Mouse (Mus musculus) midbrain, postnatal 0 days (tissue): ENCODE measurements at regions not wholly inside any gene's neighbourhood (a gene's known extent, or its start where the extent isn't known, plus 50 kb on each side); places are given as distances from the start of the nearest gene placed in this dataset.
A peak's percentile ranks its signal among the peaks of the same experiment; 100 is the strongest.

ENCODE experiments used
- ATAC-seq: fragments of 200-750 bp; cut with Nextera tagmentation; 2 replicates; pipeline ENCODE4 v1.8.0; 2017; ENCODE audit warnings: moderate number of reproducible peaks, mild to moderate bottlenecking, moderate TSS enrichment, moderate library complexity; ENCODE audit not compliant: low FRiP score
- DNase-seq: peaks from one replicate; pipeline ENCODE4 v3.0.0-alpha.2; 2015; ENCODE audit warnings: low spot score
- H3K27ac ChIP-seq: fragments of 300-500 bp; sonication (generic); 2 replicates; pipeline ENCODE4 v1.5.1; 2014; ENCODE audit warnings: low read depth, mild to moderate bottlenecking, low read length, mixed read lengths
- H3K27me3 ChIP-seq: fragments of 300-500 bp; sonication (generic); 2 replicates; pipeline ENCODE4 v1.6.1; 2014; ENCODE audit warnings: low read length, control low read depth, mixed read lengths; ENCODE audit not compliant: insufficient read depth
- H3K36me3 ChIP-seq: fragments of 300-500 bp; sonication (generic); 2 replicates; pipeline ENCODE4 v1.6.1; 2014; ENCODE audit warnings: low read length, control low read depth, mixed read lengths; ENCODE audit not compliant: insufficient read depth
- H3K4me1 ChIP-seq: fragments of 300-500 bp; sonication (generic); 2 replicates; pipeline ENCODE4 v1.6.1; 2014; ENCODE audit warnings: mild to moderate bottlenecking, control low read depth, antibody characterized with exemption, low read length, mixed read lengths; ENCODE audit not compliant: insufficient read depth
- H3K4me2 ChIP-seq: fragments of 300-500 bp; sonication (generic); 2 replicates; pipeline ENCODE4 v1.6.1; 2014; ENCODE audit warnings: low read depth, mild to moderate bottlenecking, low read length, mixed read lengths; ENCODE audit not compliant: poor library complexity, severe bottlenecking
- H3K4me3 ChIP-seq: fragments of 300-500 bp; sonication (generic); 2 replicates; pipeline ENCODE4 v1.5.1; 2014; ENCODE audit warnings: low read depth, mild to moderate bottlenecking, low read length, moderate library complexity
- H3K9ac ChIP-seq: fragments of 300-500 bp; sonication (generic); replicated peaks from 2 replicates; pipeline ENCODE4 v1.6.1; 2014; ENCODE audit warnings: mild to moderate bottlenecking, low read length, moderate library complexity, mixed read lengths; ENCODE audit not compliant: poor library complexity, severe bottlenecking
- H3K9me3 ChIP-seq: fragments of 300-500 bp; sonication (generic); 2 replicates; pipeline ENCODE4 v1.6.1; 2016; ENCODE audit warnings: low read length, control low read depth
- CTCF ChIP-seq: IDR thresholded peaks from 2 replicates; pipeline ENCODE4 v1.5.1; 2016; ENCODE audit warnings: antibody characterized with exemption, mild to moderate bottlenecking
- WGBS: fragments of 180-500 bp; shearing (Covaris S2); extraction: QIAGEN DNeasy Blood & Tissue Kit; methylation state at CpG from one replicate; pipeline ENCODE4 v1.1.7; 2014; 5-methylcytosine and 5-hydroxymethylcytosine counted together

DNA sequence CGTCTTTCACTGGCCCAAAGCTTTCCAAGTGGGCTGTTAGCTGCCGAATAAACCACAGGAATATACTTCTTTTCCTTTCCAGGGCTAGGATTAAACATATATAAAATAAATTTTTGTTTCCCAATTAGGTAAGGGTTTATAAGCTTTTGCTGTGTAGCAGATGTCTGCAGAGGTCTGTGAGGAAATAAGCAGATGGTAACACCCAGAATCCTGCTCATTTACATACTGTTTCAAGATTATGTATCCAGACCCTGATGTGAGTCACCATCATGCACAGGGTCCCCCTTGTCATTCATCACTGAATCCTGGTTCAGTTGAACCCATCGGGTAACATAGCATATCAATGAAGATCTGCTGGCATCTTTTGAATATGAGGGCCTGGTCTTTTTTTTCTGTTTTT, 242.9 kb downstream of the Pdzph1 start:
- WGBS: 77% methylated on average over 3 of the region's 3 CpGs
- H3K36me3 ChIP-seq: no peaks in the 10 kb centered on the region
- TF ChIP-seq CTCF: no peak
- H3K9ac ChIP-seq: no peak overlapping the region
- DNase-seq (no peak), ATAC-seq (no peak)
- H3K9me3 ChIP-seq: no peaks in the 10 kb centered on the region
- no peak overlapping the region for H3K27ac ChIP-seq
- no peaks in the 10 kb centered on the region for H3K27me3 ChIP-seq
- no peaks in the 10 kb centered on the region for H3K4me1 ChIP-seq
- no peak overlapping the region for H3K4me2 ChIP-seq
- H3K4me3 ChIP-seq: no peak overlapping the region

DNA sequence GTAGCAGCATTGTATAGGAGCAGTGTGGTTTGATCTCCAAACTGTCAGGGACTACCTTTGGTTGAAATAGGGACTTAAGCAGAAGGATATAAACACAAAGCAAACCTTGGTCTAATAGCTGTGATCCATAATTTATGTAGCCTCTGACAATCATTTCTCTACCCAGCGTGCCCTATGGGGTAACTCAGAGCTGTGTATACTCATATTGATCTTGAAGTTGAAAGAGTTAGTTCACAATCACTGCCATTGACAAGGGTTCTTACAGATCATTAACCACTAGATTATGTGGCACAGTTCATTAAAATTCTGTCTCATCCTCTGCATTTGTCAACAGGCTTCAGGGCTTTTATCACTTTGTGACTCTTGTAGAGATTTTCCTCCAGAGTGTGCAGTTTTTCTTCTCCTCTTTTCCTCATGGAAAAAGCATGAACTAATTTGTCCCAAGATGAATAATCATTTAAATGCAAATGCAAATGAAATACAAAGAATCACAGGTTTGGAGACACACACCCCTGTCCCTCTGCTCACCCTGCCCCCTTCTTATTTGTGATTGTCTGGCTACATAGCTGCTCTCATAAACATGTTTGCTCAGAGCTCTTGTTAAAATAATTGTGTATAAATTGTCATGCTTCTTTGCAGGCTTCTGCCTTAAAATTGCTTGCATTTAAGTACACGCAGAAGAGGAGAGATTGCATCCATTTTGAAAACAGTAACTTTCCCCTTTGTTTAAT, 280.3 kb downstream of the Pdzph1 start:
- Histone ChIP-seq H3K4me1 (no peaks in the 10 kb centered on the region), H3K4me2 (no peak overlapping the region), H3K27me3 (no peaks in the 10 kb centered on the region), H3K4me3 (no peak overlapping the region), H3K9ac (no peak overlapping the region), H3K36me3 (no peaks in the 10 kb centered on the region), H3K9me3 (no peaks in the 10 kb centered on the region), H3K27ac (no peak overlapping the region)
- ATAC-seq (peak; percentile 66; the same call in 1 of the 2 replicates), DNase-seq (peak; percentile 3)
- 56% methylated on average over 2 of the region's 2 CpGs for WGBS
- no peak for TF ChIP-seq CTCF

DNA sequence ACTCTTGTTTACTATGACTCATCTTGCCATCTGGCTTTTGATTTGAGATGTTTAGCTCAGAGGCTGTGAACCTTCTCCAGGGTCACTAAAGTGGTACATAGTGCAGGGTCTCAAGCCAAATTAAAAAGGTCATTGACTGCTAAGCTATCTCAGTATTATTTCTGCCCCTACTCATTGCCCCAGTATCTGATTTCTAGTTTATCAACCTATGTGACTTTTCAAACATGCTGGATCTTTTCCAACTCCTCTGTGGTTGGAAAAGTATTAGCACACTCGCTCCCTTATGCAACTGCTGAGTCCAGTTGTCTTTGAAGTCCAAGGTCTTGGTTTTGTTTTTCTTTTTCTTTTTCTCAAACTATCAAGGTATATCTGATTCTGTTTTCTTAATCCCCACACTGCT, 301.0 kb downstream of the Pdzph1 start:
- no peaks in the 10 kb centered on the region for H3K9me3 ChIP-seq
- H3K27me3 ChIP-seq: no peaks in the 10 kb centered on the region
- TF ChIP-seq CTCF: no peak
- no peaks in the 10 kb centered on the region for H3K36me3 ChIP-seq
- H3K4me1 ChIP-seq: no peaks in the 10 kb centered on the region
- WGBS: 86% methylated on average over 1 of the region's 1 CpGs
- no peak overlapping the region for H3K27ac ChIP-seq
- H3K4me2 ChIP-seq: no peak overlapping the region
- ATAC-seq (no peak), DNase-seq (no peak)
- H3K9ac ChIP-seq: no peak overlapping the region
- H3K4me3 ChIP-seq: no peak overlapping the region

DNA sequence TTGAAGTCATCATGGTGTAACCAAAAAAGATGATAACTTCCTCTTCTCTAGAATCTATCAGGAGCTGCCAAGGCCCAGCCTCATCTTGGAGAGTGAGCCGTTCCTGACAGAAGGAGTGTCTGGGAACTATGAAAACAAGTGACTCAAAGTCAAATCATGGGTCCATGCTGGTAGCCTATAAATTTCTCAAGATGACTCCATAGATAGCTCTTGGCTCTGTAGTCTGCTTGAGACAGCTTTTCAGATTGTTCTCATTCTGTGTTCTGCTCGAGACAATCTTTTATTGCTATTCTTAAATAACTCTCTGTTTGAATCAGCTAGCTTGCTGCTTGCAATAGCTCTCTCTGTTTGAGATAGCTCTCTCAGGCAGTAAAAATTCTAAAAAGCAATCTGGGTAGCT, 318.9 kb downstream of the Pdzph1 start:
- no peak for TF ChIP-seq CTCF
- ATAC-seq (no peak), DNase-seq (no peak)
- WGBS: 71% methylated on average over 2 of the region's 2 CpGs
- no peaks in the 10 kb centered on the region for H3K36me3 ChIP-seq
- no peak overlapping the region for H3K4me3 ChIP-seq
- H3K4me1 ChIP-seq: no peaks in the 10 kb centered on the region
- no peak overlapping the region for H3K4me2 ChIP-seq
- H3K27me3 ChIP-seq: no peaks in the 10 kb centered on the region
- H3K9me3 ChIP-seq: no peaks in the 10 kb centered on the region
- H3K9ac ChIP-seq: no peak overlapping the region
- no peak overlapping the region for H3K27ac ChIP-seq

DNA sequence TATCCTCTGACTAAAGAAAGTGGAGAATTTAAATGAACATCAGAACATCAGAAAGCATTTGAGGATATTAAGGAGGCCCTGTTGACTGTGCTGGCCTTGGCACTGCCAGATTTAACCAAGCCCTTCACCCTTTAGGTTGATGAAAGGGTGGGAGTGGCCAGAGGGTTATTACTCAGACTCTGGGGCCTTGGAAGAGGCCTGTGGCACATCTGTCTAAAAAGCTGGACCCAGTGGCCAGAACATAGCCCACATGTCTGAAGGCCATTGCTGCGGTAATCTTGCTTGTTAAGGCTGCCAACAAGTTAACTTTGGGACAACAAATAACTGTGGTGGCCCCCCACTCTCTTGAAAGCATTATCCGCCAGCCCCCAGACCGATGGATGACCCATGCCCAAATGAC, 323.1 kb downstream of the Pdzph1 start:
- no peak for TF ChIP-seq CTCF
- Histone ChIP-seq H3K9ac (no peak overlapping the region), H3K27me3 (no peaks in the 10 kb centered on the region), H3K9me3 (no peaks in the 10 kb centered on the region), H3K4me1 (no peaks in the 10 kb centered on the region), H3K27ac (no peak overlapping the region), H3K4me3 (no peak overlapping the region), H3K36me3 (no peaks in the 10 kb centered on the region), H3K4me2 (no peak overlapping the region)
- 92% methylated on average over 3 of the region's 3 CpGs for WGBS
- DNase-seq: no peak
- ATAC-seq: no peak

DNA sequence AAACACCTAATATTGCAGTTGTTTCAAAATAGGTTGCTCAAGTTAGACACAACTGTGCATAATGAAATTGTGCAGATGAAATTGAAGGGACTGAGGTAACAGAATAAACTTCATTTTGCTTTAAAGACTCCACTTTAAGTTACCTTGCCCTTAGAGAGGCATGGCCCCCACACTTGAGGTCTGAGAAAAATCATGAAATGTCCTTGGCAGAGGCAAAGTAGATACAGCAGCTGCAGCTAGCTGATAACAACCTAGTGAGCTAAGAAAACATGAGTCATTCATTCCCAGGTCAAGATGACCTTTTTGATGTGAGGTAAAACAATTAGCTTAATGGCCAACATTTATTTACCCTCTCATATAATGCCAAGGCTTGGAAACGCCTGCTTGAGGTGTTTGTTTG, 347.4 kb downstream of the Pdzph1 start:
- 57% methylated on average over 1 of the region's 1 CpGs for WGBS
- DNase-seq: no peak

More for the DNA sequence above, 347.4 kb downstream of the Pdzph1 start:
- Histone ChIP-seq H3K9ac (no peak overlapping the region), H3K9me3 (no peaks in the 10 kb centered on the region), H3K27ac (no peak overlapping the region), H3K4me2 (no peak overlapping the region), H3K36me3 (no peaks in the 10 kb centered on the region), H3K4me3 (no peak overlapping the region), H3K27me3 (no peaks in the 10 kb centered on the region), H3K4me1 (no peaks in the 10 kb centered on the region)
- TF ChIP-seq CTCF: no peak
- ATAC-seq: no peak
